Mouse (Mus musculus): ENCODE measurements around the gene Smc2. TPM values are rescaled to one million over a fixed set of nuclear protein-coding genes. Genes with fewer than 3 reads are reported as not detected.

Smc2 gene
- 6.8 and 9.8 TPM in 2 replicates for polyA plus RNA-seq (2012)

GRCm38 (mm10) chr4:52438886-52439664 is at the start of gene Smc2:
Gene Smc2 (plus strand): TSS chr4:52439243.

GRCm38 (mm10) chr4:52497144-52497543 is 58.1 kb downstream of the Smc2 start, which contains the start of gene Vma21-ps:
Gene Vma21-ps (minus strand): TSS chr4:52497244.

Other genes starting within 250 kb of the Smc2 start
- gene Vma21-ps, start 58.0 kb downstream of the Smc2 start, polyA plus RNA-seq (2012) = not detected in 2 replicates
- gene Toporsl, start 157.0 kb downstream of the Smc2 start, polyA plus RNA-seq (2012) = not detected in 2 replicates